Mouse (Mus musculus) urinary bladder, adult 18-20 months (tissue): ENCODE results near the gene Fam49a.
"Not testable (repeated sequence)": the region's sequence is repeated elsewhere in the genome, so short reads cannot be mapped to it uniquely, and the experiment has no call there.

Experiments
- DNase-seq, 2 experiments: peaks; one replicate each; pipeline ENCODE4 v3.0.0; 2022; ENCODE audit warnings: low spot score in 2 of 2, mixed read lengths in 2 of 2

Fam49a gene

DNA sequence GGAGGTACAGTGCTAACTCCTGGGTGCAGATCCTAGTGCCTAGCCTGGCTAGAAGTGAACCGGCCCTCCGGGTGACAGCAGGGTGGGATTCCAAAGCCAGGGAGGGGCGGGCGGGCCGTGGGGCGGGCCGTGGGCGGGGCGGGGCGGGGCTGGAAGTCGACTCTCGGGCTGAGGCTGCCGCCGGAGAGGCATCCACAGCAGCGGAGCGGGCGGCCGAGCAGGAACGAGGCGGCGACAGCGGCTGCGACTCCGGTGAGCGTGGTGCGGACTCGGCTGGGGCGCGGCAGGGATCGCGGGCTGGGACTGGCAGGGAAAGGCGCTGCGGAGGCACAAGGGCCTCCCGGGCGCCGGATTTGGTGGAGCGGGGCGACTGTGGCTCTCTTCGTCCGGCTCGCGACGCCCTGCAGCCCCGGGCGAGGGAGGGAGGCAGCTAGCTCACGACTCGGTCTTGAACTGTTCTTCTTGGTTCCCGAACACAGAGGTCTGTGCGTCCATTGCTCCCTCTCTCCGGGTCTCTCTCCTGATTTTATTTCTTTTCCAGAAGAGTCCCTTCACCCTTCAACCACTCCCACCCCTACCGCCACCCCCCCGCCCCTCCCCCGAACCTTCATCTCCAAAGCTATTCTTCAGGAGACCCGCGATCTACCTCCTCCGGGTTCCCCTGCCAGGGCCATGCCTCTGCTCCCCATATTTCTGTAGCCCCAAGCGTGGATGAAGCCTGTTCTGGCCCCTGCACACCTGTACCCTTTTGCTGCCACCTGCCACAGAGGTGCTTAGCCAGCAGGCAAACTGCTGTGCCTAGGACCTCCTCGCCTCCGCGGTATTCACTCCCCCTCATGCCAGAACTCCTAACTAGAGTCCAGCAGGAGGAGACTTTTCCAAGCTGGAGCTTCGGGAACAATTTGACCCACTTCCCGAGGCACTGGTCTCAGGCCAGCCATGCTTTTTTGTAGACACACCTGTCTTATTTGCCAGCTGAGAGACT, at the start of gene Fam49a:
Gene Fam49a (plus strand): TSS at position 153 of the 985 bp plus-strand sequence.
- DNase-seq: peak; percentile 72 to 76

DNA sequence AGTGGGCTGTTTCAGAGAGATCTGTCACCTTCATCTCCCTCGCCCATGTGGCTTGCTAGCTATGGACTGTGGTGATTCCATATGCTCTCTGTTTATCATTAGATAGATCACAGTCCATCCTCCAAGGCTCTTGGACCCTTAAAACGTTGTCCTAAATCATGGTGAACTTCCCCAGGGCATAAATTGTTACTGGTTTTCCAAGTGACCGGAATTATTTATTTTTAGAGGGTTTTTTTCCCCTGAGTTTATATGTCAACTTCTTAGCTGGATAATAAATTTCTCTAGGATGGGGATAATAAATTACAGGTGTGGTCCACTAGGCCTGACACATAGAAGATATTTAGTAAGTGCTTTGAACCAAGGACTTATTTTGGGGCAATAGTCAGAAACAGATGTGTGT, 48.4 kb upstream of the Fam49a start:
- no peak for DNase-seq

DNA sequence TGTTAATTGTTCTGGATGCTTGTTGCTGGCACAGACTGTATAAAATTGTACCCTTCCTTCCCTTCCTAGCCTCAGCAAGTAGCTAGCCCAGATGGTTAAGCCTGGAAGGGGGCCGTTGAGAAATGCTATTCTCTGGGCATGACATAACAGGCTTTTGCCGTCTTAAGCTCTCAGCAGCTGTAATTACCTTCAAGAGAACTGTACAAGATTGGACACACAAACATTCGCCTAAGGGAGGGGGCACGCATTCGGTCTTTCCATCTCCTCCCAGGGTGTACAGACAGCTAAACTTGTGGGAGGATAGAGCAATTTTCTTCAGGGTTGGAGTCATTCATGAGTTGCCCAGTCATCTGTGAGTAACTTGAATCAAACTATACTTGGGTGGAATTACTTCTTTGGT, 43.0 kb upstream of the Fam49a start:
- DNase-seq: no peak

DNA sequence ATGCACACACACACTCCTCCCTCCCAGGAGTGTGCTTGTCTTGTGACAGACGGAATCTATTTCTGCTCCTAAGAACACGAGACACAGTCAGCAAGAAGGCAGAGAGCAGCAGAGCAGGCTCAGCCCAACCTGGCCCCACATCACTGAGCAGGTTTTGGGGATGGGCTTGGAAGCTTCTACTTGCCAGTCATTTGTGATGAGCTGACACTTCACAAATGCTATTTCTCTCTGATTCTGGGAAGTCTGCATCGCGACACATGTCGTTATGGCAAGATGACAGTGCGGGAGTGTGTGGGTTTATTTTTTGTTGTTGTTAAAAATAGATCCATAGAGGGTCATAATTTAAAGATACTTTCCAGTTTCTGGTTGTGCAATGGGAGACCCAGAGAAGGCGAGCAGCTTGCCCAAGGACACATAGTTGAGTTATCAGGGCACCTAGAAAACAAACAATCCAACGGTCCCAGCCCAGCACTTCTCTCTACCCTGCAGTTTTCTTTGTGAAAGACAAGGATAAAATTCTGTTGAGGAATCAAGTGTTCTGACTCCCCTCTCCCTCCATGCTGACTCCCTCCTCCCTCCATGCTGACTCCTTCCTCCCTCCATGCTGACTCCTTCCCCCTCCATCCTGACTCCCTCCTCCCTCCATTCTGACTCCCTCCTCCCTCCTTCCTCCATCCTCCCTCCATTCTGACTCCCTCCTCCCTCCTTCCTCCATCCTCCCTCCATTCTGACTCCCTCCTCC, 41.0 kb upstream of the Fam49a start:
- DNase-seq: no peak

DNA sequence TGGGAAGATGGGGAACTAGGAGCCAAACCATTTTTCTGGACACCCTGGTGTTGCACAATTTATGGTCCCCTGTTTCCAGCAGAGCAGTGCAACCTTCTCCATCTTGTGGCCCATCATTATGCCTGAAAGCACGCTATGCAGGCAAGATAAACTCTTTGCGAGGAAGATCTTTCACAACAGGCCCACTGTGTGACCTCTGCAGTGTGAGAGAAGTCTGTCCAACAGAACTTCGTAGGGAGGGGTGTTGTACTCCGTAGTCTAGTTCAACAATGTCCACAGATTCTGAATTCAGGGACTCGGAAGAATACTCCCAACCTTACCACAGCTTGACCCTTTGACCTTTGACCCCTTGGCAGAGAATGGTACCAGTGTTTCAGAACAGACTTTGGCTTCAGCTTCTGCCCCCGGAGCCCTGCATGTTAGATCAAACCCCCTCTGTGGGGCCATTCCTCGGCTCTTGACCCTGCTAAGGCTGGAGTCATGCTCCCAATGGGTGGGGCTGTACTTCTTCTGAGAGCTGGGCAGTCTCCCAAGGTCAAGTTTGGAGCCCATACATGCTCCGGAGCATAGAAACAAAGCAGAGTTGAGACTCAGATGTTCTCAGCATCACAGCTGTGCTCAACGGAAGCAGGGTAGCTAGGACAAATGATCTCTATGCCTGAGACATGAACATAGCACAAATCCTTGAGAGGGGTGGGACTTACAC, 39.2 kb upstream of the Fam49a start:
- DNase-seq: no peak

DNA sequence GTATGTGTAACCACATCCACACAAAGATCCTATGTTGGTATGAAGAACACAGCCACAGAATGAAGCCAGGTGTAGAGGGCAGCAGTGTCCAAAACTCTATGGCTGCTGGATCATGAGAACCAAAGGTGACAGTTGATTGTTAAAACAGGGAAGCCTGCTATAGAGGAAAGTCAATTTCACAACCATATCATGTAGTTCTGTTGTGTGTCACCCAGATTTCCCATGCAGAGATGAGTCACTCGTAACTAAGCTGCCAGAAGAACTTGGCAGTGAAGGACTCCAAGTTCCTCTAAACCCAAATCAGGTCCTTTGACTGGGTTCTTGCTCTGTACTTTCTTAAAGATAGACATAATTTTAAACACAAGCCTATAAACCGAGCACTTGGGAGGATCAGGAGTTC, 38.6 kb upstream of the Fam49a start:
- DNase-seq: peak in 1 of 2 experiments; percentile 25

DNA sequence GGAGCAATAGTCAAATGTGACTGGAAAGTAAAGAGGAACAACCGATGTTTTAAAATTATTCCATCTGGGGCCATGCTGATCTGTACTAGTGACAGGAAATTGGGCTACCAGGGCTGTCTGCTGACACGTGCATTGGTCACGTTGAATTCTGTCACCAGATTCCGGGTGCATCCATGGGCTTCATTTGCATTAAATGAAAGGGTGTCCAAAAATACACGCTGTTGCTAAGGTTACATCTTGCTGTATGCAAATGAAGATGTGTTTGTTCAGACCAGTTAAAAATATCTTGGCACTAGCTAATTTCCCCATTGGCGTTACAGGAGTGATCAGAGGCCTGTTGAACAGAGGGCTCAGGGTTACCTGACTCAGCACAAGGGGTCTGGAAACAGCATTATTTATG, 36.2 kb upstream of the Fam49a start:
- no peak for DNase-seq

DNA sequence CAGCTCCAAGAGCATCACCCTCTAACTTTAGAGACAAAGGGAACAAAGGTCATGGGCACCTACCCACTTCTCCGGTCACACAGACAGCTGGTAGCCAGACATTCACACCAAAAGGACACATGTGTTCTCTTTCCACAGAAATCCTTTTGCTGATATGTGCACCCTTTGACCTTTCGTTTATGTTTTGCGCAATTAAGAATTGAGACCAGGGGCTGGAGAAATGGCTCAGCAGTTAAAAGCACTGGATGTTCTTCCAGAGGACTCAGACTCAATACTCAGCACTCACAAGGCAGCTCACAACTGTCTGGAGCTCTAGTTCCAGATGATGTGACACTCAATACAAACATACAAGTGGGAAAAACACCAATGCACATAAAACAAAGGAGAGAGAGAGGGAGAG, 34.3 kb upstream of the Fam49a start:
- no peak for DNase-seq

DNA sequence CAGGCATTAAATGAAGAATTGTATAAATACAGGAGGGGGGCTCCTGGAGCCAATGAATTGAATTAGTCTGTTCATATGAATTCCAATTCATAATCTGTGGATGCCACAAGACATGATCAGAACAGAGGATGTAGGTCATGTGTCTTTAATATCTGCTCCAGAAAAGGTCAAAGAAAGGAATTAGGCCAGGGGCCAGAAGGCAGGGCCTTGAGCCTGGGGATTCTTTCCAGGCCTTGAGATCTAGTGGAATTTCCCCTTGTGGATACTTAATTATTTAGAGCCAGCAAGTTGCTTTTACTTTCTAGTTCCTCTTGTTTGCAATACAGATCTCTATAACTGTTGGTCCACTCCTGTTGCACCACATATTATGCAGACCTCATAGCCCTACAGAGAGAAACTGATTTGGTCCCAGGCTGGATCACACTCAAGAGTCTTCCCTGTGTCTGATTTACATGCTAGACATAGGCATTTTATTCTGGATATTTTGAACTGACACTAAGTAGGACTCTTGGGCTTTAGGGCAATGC, 31.8 kb upstream of the Fam49a start:
- no peak for DNase-seq

DNA sequence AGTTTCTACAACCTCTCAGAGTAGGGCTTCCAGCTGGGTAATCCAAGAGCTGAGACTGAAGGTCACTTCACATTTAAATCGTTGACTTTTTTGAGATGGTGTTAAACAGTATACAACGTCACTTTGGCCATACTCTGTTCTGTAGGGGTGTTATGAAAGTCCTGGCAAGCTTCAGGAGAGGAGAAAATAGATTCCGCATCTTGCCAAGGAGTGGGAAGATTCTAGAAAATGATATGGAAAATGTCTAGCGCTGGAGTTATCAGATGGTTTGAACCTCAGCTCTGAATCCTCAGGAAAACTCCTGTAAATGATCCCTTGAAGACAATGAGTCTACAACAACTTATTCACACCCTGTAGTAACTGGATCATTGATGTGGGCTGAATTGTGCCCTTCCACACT, 29.8 kb upstream of the Fam49a start:
- DNase-seq: no peak

DNA sequence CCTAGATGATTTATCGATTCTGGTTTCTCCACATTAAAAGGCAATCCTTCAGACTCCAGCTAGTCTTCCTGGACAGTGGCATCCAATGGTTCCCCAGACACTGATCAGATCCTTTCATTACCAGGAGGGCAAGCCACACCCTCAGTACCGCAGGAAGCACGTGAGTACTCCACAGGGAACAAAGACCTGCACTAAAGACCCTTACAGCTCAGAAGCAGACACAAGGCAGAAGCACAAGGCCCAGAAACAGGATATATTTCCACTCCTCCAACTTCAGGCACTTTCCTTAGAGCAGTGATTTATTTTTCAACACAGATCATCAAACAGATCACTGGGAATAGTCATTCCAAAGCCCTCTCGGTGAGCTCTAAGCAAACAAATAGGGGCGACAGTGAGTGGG, 25.0 kb upstream of the Fam49a start:
- DNase-seq: no peak

DNA sequence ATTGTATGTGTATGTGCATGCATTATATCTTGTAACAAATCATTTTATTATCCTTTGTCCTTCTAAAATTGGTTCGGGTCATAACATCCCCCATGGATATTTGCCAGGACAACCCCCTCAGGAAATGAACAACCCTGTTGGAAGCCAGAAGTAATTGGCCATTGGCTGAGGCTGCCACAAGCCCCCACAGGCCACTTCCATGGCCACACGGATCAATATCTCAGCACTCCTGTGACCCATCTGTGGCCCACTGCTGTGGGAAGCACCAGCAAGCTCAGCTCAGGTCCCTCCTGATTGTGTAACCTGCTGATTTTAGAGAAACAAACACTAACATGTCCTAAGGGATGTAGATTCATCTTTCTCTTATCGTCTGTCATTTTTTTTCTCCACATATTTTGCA, 22.4 kb upstream of the Fam49a start:
- no peak for DNase-seq

DNA sequence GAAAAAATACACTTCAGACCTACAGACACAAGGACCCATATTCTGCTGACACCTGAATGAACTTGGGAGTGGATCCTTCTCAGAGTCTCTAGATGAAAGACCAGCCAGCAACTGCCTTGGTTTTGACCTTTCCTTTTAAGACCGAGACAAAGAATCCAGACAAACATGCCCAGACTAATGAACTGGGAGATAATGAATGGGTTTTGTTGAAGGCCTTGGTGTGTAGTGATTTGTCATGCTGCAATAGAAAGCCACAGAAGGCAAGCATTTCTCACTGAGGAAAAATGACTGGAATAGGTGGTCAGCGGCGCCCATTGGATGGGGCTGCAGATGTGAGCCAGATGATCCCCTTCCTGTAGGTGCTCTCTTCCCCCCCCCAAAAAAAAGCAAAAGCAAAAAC, 18.8 kb upstream of the Fam49a start:
- no peak for DNase-seq

DNA sequence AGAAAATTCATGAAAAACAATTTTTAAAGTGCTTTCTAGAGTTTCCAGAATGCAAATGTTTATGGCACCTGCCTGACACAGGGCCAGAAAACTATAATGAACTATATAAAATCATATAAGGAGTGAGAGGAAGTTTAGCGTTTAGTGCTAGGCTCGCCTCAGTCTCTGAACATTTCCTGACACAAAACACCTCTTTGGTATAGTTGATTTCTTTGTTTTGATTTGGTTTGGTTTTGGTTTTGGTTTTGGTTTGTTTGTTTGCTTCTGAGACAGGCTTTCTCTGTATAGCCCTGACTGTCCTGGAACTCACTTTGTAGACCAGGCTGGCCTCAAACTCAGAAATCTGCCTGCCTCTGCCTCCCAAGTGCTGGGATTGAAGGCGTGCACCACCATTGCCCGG, 14.9 kb upstream of the Fam49a start:
- DNase-seq: not testable (repeated sequence)

DNA sequence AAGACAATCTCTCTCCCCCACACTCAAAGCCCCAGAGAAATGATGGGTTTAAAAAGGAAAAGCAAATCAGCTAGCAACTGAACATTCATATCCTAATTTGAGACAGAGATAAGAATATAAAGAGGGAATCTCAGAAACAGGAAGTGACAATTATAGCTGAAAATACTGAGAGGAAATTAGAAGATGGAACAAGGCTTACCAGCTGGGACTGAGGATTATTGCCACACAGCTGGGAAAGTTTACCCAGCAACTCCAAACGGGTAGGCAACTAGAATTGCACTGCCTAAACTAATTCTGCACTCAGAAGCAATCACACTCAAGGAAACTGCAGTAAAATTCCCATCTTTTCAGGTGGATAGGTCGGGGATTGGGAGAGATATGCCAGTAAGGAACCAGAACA, 12.4 kb upstream of the Fam49a start:
- DNase-seq: no peak

DNA sequence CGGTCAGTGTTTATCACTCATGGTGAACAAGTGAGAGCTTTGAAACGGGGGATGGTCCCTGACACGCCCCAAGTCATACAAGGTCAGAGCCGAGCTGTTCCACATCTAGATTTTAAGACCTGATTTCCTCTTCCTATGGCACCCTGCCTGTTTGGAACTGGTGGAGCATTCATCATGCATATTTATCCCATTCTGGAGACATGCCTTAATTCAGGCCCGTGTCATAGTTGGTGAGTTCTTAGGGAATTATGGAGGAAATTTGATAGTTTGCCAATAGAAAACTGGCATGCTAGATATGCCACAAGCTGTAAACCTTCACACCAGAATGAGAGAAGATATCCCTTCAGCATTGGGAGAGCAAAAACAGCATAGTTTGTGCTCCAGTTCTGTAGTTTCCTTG, 8.4 kb upstream of the Fam49a start:
- no peak for DNase-seq

DNA sequence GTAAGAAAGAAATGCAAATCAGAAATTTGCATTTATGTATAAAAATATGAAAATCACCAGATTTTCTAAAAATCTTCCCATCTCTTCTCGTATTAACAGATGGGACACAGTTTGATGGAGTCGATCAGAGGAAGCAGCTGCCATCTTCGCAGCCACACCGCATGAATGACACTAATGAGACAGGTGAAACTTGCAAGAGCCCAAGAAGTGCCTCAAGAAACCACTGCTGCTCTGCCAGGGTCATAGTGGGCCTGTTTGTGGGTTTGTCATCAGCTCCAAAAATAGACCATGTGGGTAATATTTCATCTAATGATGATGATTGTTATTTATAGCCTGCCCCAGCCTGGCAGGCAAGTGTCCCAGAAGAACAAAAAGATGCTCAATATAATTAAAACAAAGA, 7.8 kb upstream of the Fam49a start:
- DNase-seq: no peak

DNA sequence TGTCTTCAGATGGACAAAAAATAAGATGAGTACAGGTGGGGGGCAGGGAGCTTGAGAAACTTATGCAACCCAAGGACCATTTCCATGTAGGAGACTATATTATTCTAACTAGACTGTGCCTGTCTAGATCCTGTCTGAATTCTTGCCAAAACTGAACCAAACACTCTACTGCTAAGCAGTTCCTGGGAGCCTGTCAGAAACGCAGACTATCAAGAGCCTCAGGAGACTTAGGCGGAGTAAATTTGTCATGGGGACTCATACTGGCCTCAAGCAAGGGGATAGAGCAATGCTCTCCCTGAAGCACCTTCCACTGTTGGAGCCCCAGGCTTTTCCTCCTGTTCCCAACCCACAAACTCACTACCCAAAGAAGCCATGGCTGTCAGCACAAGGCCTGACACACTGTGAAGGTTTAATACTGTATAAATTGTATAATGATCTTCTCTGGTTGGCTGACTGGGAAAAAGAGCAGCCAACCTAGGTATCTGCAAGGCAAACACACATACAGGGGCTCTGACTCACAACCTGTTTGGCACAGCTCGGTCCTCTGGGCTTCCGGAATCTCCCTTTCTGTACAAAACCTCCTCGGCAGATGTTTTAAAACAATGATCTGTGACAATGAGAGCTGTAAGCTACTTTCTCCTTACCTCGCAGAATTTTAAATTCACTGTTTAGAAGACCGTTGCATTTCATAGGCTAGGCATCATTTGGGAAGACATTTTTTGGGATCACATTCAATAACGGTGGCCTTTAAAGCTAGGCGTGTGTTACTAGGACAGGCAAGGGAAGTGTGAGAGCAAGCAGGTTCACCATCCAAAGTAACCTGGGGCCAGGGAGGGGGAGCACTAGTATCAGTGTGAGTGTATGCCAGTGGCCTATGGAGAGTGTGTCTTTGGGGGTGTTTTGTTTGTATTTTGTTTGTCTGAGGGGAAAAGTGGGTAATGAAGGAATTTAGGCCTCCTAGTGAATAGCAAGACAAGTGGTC, 669 bp upstream of the Fam49a start:
- peak in 1 of 2 experiments; percentile 34 for DNase-seq

DNA sequence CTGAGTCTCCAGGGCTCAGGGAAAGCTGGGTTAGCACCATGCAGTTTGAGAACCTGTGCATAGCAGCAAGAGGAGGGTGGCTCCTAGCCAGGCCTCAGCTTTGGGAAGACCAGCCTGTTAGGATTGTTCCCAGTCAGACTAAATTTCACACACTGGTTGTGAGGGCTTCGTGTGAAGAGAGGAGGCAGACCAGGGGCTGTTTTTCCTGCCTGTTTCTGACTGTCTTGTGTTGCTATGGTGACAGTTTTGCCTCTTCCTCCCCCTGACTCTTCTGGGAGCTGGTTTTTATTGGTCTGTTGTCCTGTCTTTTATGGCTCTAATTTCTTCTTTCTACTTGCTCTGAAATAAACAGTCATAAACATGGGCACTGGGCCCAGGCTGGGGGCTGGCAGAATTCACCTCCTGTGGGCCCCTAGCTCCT, 1.4 kb downstream of the Fam49a start:
- no peak for DNase-seq

DNA sequence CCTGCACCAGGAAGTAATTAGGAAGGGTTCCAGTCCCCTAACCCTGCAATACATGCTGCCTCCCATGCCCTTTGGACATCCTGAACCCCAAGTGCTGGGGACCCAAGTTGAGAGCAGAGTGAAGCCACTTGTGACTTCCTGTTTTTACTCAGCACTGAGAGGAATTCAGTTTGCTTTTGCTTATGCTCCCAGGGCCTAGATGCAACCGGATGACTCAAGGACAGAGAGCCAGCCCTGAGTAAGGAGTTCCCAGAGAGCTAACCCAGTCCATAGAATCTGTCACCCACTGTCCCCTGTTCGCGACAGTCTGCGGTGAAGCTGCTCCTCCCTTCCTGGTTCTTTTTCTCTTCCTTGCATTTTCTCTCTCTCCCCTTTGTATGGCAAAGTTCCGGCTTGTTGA, 2.2 kb downstream of the Fam49a start:
- DNase-seq: no peak

DNA sequence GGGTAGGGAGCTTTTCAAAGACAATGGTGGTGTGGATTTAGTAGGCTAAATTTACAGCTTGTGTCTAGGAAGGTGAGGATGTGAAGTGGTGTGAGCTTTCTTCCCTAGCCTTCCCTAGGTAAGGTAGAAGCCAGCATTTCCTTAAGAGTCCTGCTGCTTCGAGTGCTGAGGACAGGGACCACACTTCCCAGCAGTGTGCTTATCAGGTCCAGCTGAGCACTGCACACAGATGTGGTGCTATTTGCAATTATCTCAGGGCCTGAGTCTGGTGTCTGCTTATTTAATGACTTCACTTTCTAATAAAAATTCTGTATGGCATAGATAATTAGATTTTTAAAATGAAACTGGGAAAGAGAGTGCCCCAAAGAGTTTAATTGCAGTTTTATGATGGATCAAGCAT, 4.6 kb downstream of the Fam49a start:
- no peak for DNase-seq
